Mouse (Mus musculus) kidney, adult 2 months (tissue): ENCODE data around the gene Mrpl33.

ENCODE experiments used
- CTCF ChIP-seq: fragments of 200-500 bp; conservative IDR thresholded peaks from 2 replicates; pipeline ENCODE4 v1.5.1; 2011; ENCODE audit warnings: low read depth, mild to moderate bottlenecking, control low read depth, low read length, moderate library complexity, mixed read lengths; ENCODE audit not compliant: insufficient read depth, insufficient read length
- POLR2A ChIP-seq: fragments of 200-500 bp; IDR thresholded peaks from one replicate; pipeline ENCODE4 v1.6.1; 2011; ENCODE audit warnings: low read depth, low read length, control low read depth

DNA sequence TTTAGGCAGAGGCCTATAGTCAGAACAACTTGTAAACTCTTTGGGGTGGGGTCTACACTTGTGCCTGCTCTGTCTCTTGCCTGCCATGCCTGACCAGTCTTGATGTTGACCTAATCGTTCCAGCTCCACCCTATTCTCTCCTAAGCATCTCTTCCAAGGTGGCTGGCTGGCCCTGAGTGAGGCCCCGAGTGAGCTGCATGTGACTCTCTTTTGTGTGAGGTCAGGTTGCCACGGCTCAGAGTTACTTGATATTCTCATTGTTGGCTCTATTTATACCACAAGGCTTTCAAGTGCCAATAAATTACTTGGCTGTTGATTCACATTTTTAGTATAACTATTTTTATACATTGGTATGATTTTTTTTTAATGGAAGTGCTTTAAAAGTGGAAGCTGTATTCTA lies 30.4 kb downstream of the Mrpl33 start:
- TF ChIP-seq CTCF (no peak), POLR2A (no peak)
